Comparison of ENCODE assay signal across 11 mouse cellular contexts in the genomic region with DNA sequence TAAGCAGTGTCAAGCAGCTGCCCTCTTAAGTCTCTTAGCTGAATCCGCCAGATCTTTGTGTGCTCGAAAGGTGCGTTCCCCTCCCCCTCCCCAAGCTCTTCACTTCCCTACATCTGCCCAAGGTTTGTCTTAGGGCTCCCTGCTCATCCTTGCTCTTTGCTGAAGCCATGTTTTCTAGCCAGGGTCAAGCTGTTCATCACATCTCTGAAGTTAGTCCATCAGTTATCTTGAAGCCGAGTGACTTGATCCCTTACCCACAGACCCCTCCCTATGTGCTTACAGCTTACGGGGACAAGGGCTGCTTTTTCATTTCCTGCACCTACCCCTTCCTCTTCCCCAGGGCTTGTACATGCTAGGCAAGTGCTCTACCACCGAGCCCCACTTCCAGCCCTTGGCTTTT. TPM values are rescaled to one million over a fixed set of nuclear protein-coding genes. Genes with fewer than 3 reads are reported as not detected.
DNase-seq lines count a peak whose midpoint lies in the region; ATAC-seq lines count a peak whose summit lies in the region.
"Had no signal": no experiment of that assay in that cellular context is flagged by ENCODE, and none has a peak within 500 bp of the region (broad histone marks: within the 10 kb centered on the region; RNA-seq: fewer than 3 reads in every experiment).

No protein-coding gene starts in this region.

- peak overlapping the region; percentile 18 for H3K4me3 ChIP-seq in hindbrain, embryonic 14.5 days (replicated peaks; ENCODE audit: low read length)
- H3K4me3 ChIP-seq: embryonic facial prominence, embryonic 15.5 days; left cerebral cortex, adult 2 months had no signal

- H3K27ac ChIP-seq in hindbrain, embryonic 14.5 days = peak overlapping the region; percentile 85
- H3K27ac ChIP-seq: embryonic facial prominence, embryonic 15.5 days; left cerebral cortex, adult 2 months had no signal

- H3K4me1 ChIP-seq in hindbrain, embryonic 14.5 days (replicated peaks; ENCODE audit: control insufficient read depth, insufficient read depth, low read length) = peaks cover 17% of the 10 kb centered on the region

- H3K9me3 ChIP-seq in hindbrain, embryonic 14.5 days (ENCODE audit: control insufficient read depth, low read length) = no peaks in the 10 kb centered on the region
- H3K9me3 ChIP-seq: embryonic facial prominence, embryonic 15.5 days had no signal

- peak overlapping the region; percentile 55 for H3K4me2 ChIP-seq in hindbrain, embryonic 14.5 days (replicated peaks)
- H3K4me2 ChIP-seq: embryonic facial prominence, embryonic 15.5 days had no signal

- ATAC-seq in CD4-positive, CD25-positive, alpha-beta regulatory T cell, adult 4 months = peak; percentile 41
- peak; percentile 63 for ATAC-seq in hindbrain, embryonic 14.5 days (ENCODE audit: low FRiP score)
- no peak for ATAC-seq in frontal cortex, adult (ENCODE audit: low TSS enrichment)

- no peaks in the 10 kb centered on the region for H3K27me3 ChIP-seq in hindbrain, embryonic 14.5 days (ENCODE audit: control insufficient read depth, insufficient read depth, low read length)
- H3K27me3 ChIP-seq: embryonic facial prominence, embryonic 15.5 days had no signal

- H3K36me3 ChIP-seq in hindbrain, embryonic 14.5 days (replicated peaks; ENCODE audit: control insufficient read depth, insufficient read depth) = no peaks in the 10 kb centered on the region
- H3K36me3 ChIP-seq: embryonic facial prominence, embryonic 15.5 days had no signal

- DNase-seq in heart, adult 11 months = peak; percentile 30
- DNase-seq in heart, postnatal 4 days = no peak
- DNase-seq in hindbrain, embryonic 14.5 days (ENCODE audit: low spot score) = no peak
- peak; percentile 36 for DNase-seq in retina, postnatal 1 day
- no peak for DNase-seq in layer of hippocampus, adult 9-10 months (ENCODE audit: low spot score)
- DNase-seq in liver = no peak
- DNase-seq: right cerebral cortex, postnatal 14 days had no signal

- 16% methylated on average over 6 of the region's 6 CpGs for WGBS in hindbrain, embryonic 14.5 days

- peak overlapping the region; percentile 60 for H3K9ac ChIP-seq in hindbrain, embryonic 14.5 days
- H3K9ac ChIP-seq: embryonic facial prominence, embryonic 15.5 days had no signal

RNA-seq across cellular contexts. Expression of gene Gm9857, which starts 21.4 kb away (rescaled TPM):
- not detected for total RNA-seq in heart, postnatal 4 days (2021)
- not detected for polyA plus RNA-seq in CD4-positive, CD25-positive, alpha-beta regulatory T cell, adult 4 months (2017; shearing (Covaris generic))
- polyA plus RNA-seq in hindbrain, embryonic 14.5 days (2014; fragmentation: Nextera tagmentation; extraction: Ambion mirVana) = not detected in 2 replicates
- total RNA-seq: left cerebral cortex, adult 2 months had no signal

RNA-seq across cellular contexts. Expression of gene Henmt1, which starts 22.0 kb away (rescaled TPM):
- not detected for total RNA-seq in heart, postnatal 4 days (2021)
- polyA plus RNA-seq in CD4-positive, CD25-positive, alpha-beta regulatory T cell, adult 4 months (2017; shearing (Covaris generic)) = 1 to 10 TPM in 1 of 2 experiments, not detected in 1; 2.3 TPM
- polyA plus RNA-seq in hindbrain, embryonic 14.5 days (2014; fragmentation: Nextera tagmentation; extraction: Ambion mirVana) = 2.4 and 3.3 TPM in 2 replicates

RNA-seq across cellular contexts. Expression of gene Prpf38b, which starts 50.1 kb away (rescaled TPM):
- 10 to 100 TPM; 31.8 to 36.2 TPM for total RNA-seq in heart, postnatal 4 days (2021)
- polyA plus RNA-seq in CD4-positive, CD25-positive, alpha-beta regulatory T cell, adult 4 months (2017; shearing (Covaris generic)) = 100 to 1,000 TPM; 117 to 127 TPM
- 38.1 and 41.8 TPM in 2 replicates for polyA plus RNA-seq in hindbrain, embryonic 14.5 days (2014; fragmentation: Nextera tagmentation; extraction: Ambion mirVana)

Comparison
In these comparisons a context has a peak if more than half of its experiments do, and no peak if none do; other contexts are left out.
1. DNase-seq: peak in heart, adult 11 months (single experiment) and retina, postnatal 1 day (single experiment); none in heart, postnatal 4 days (single experiment), hindbrain, embryonic 14.5 days (single experiment), layer of hippocampus, adult 9-10 months (single experiment) and liver (single experiment).